Mouse (Mus musculus) G1E (cell line): ENCODE results near the gene Myh3.

ENCODE experiments used
- CTCF ChIP-seq: IDR thresholded peaks from 2 replicates; pipeline ENCODE4 v1.5.1; 2012; ENCODE audit warnings: low read depth, low read length, inconsistent platforms, mixed read lengths
- POLR2AphosphoS5 ChIP-seq: IDR thresholded peaks from 2 replicates; pipeline ENCODE4 v1.6.1; 2012; ENCODE audit warnings: low read depth, low read length, inconsistent platforms; ENCODE audit not compliant: insufficient replicate concordance
- TAL1 ChIP-seq: conservative IDR thresholded peaks from 2 replicates; pipeline ENCODE4 v1.6.1; 2012; ENCODE audit warnings: low read depth, low read length, inconsistent platforms, mixed read lengths

GRCm38 (mm10) chr11:67147283-67147921 is 69.3 kb downstream of the Myh3 start:
- TF ChIP-seq CTCF (no peak), POLR2AphosphoS5 (no peak), TAL1 (no peak)
